Comparison of ENCODE assay signal across 10 mouse cellular contexts in genomic region chr2:144268446-144269305, GRCm38 (mm10). TPM values are rescaled to one million over a fixed set of nuclear protein-coding genes. Genes with fewer than 3 reads are reported as not detected.
A peak's percentile ranks its signal among the peaks of the same experiment; 100 is the strongest.
DNase-seq lines count a peak whose midpoint lies in the region; ATAC-seq and TF ChIP-seq lines count a peak whose summit lies in the region.
"Had no signal": no experiment of that assay in that cellular context is flagged by ENCODE, and none has a peak within 500 bp of the region (broad histone marks: within the 10 kb centered on the region; RNA-seq: fewer than 3 reads in every experiment).

No protein-coding gene starts in this region.

- no peak for TF ChIP-seq RAD21 in CH12.LX (IDR thresholded peaks at IDR 0.05; ENCODE audit: low read depth, low read length)

- DNase-seq in heart, embryonic 10.5 days (ENCODE audit: low spot score): no peak
- no peak for DNase-seq in heart, postnatal 25 days (ENCODE audit: low spot score)
- DNase-seq in CH12.LX (ENCODE audit: extremely low read depth): no peak
- no peak for DNase-seq in hindbrain, embryonic 10.5 days (ENCODE audit: low spot score)
- DNase-seq in liver, postnatal 0 days: no peak
- no peak for DNase-seq in urinary bladder, postnatal 36 days (ENCODE audit: low spot score in 2 of 2)
- no peak for DNase-seq in left cerebral cortex, adult 11 months (ENCODE audit: low spot score)
- DNase-seq: cerebellum, adult 18-20 months; layer of hippocampus, adult 9-11 months had no signal

- H3K36me3 ChIP-seq in heart, embryonic 10.5 days: peaks cover 30% of the 10 kb centered on the region
- peaks cover 11 to 47% of the 10 kb centered on the region in 2 experiments for H3K36me3 ChIP-seq in CH12.LX (replicated peaks in 1 of 2; ENCODE audit: control insufficient read depth in 1 of 2, insufficient read depth in 1 of 2, low read length in 1 of 2)
- peaks cover 39% of the 10 kb centered on the region for H3K36me3 ChIP-seq in hindbrain, embryonic 10.5 days
- H3K36me3 ChIP-seq in liver, postnatal 0 days (replicated peaks; ENCODE audit: insufficient read depth, low read length): peaks cover 17% of the 10 kb centered on the region

- H3K79me2 ChIP-seq in CH12.LX (replicated peaks; ENCODE audit: control insufficient read depth, extremely low read depth, insufficient read depth, poor library complexity, severe bottlenecking): peaks cover 89% of the 10 kb centered on the region

- intact Hi-C loops in heart, postnatal 25 days (cut with DNase I): no loop called here

- TF ChIP-seq POLR2A in CH12.LX (IDR thresholded peaks at IDR 0.05; ENCODE audit: low read depth, low read length): no peak

- dilution Hi-C loops in CH12.LX (cut with MboI; ENCODE audit: extremely low pct_ligation_motif_present, extremely low pct_unique_long_range_greater_than_20kb, low sequenced_read_pairs): no loop called here

- H3K4me1 ChIP-seq in heart, embryonic 10.5 days: peaks cover 26% of the 10 kb centered on the region
- peaks cover 5 to 28% of the 10 kb centered on the region in 2 experiments for H3K4me1 ChIP-seq in CH12.LX (ENCODE audit: control insufficient read depth in 1 of 2, insufficient read depth in 2 of 2)
- peaks cover 39% of the 10 kb centered on the region for H3K4me1 ChIP-seq in hindbrain, embryonic 10.5 days (replicated peaks)
- H3K4me1 ChIP-seq in liver, postnatal 0 days (ENCODE audit: insufficient read depth): peaks cover 47% of the 10 kb centered on the region

- H3K27ac ChIP-seq in heart, embryonic 10.5 days: peak overlapping the region; percentile 99
- no peak overlapping the region for H3K27ac ChIP-seq in CH12.LX (ENCODE audit: insufficient read depth, low read depth)
- H3K27ac ChIP-seq in hindbrain, embryonic 10.5 days: peak overlapping the region; percentile 98; the same call in 1 of the 2 replicates
- H3K27ac ChIP-seq in liver, postnatal 0 days (ENCODE audit: low read depth): peak overlapping the region; percentile 98

- no peak for ATAC-seq in liver, postnatal 0 days
- ATAC-seq in inflammation-experienced regulatory T-cells, adult 6 months: no peak

- TF ChIP-seq EP300 in CH12.LX (IDR thresholded peaks at IDR 0.05; ENCODE audit: low read length): no peak
- TF ChIP-seq EP300 in liver, postnatal 0 days (IDR thresholded peaks at IDR 0.05; ENCODE audit: low read depth): no peak

- H3K4me3 ChIP-seq in heart, embryonic 10.5 days: peak overlapping the region; percentile 93
- H3K4me3 ChIP-seq in CH12.LX (replicated peaks in 1 of 3; ENCODE audit: low read depth in 2 of 3, low read length in 2 of 3, poor library complexity in 1 of 3): peak overlapping the region; percentile 78 to 89 (median 83)
- H3K4me3 ChIP-seq in hindbrain, embryonic 10.5 days: peak overlapping the region; percentile 92
- H3K4me3 ChIP-seq in liver, postnatal 0 days (ENCODE audit: low read depth, low read length): peak overlapping the region; percentile 89

- 9% methylated on average over 6 of the region's 6 CpGs for WGBS in heart, embryonic 10.5 days
- whole genome bisulfite sequencing in hindbrain, embryonic 10.5 days: 8% methylated on average over 6 of the region's 6 CpGs
- 4% methylated on average over 6 of the region's 6 CpGs for WGBS in liver, postnatal 0 days (ENCODE audit: insufficient replicate concordance)

- no peaks in the 10 kb centered on the region for H3K9me3 ChIP-seq in heart, embryonic 10.5 days
- no peaks in the 10 kb centered on the region for H3K9me3 ChIP-seq in CH12.LX (replicated peaks; ENCODE audit: low read length)
- H3K9me3 ChIP-seq in hindbrain, embryonic 10.5 days: no peaks in the 10 kb centered on the region
- H3K9me3 ChIP-seq in liver, postnatal 0 days (ENCODE audit: low read length): no peaks in the 10 kb centered on the region

- no peak for TF ChIP-seq CTCF in CH12.LX (conservative IDR thresholded peaks at IDR 0.05 in 1 of 2, IDR thresholded peaks at IDR 0.05 in 1 of 2; ENCODE audit: low read depth in 2 of 2, low read length in 2 of 2)
- TF ChIP-seq CTCF in liver, postnatal 0 days (IDR thresholded peaks at IDR 0.05; ENCODE audit: low read depth): no peak

- in situ Hi-C loops in CH12.LX (cut with MboI; ENCODE audit: low pct_ligation_motif_present, low pct_unique_long_range_greater_than_20kb, low sequenced_read_pairs): no loop called here

- no peaks in the 10 kb centered on the region for H3K27me3 ChIP-seq in heart, embryonic 10.5 days (ENCODE audit: insufficient read depth, poor library complexity, severe bottlenecking)
- no peaks in the 10 kb centered on the region for H3K27me3 ChIP-seq in CH12.LX (replicated peaks)
- no peaks in the 10 kb centered on the region for H3K27me3 ChIP-seq in hindbrain, embryonic 10.5 days (ENCODE audit: insufficient read depth, poor library complexity, severe bottlenecking)
- no peaks in the 10 kb centered on the region for H3K27me3 ChIP-seq in liver, postnatal 0 days (ENCODE audit: insufficient read depth, low read length)

- peak overlapping the region; percentile 97 for H3K9ac ChIP-seq in CH12.LX (ENCODE audit: insufficient read depth, low read depth)
- H3K9ac ChIP-seq in liver, postnatal 0 days (replicated peaks): peak overlapping the region; percentile 95

- H3K4me2 ChIP-seq in CH12.LX (ENCODE audit: insufficient read depth, low read depth, poor library complexity, severe bottlenecking): peak overlapping the region; percentile 95
- H3K4me2 ChIP-seq in liver, postnatal 0 days (ENCODE audit: low read depth, low read length): peak overlapping the region; percentile 89

TF ChIP-seq in CH12.LX, 34 proteins besides CTCF, POLR2A, EP300 and RAD21:
- peak; percentile 80; the same call in 1 of the 2 replicates for TF ChIP-seq POLR2AphosphoS2 (IDR thresholded peaks at IDR 0.05; ENCODE audit: low read depth, low read length)
- TF ChIP-seq ZMIZ1 (IDR thresholded peaks at IDR 0.05; ENCODE audit: low read depth, low read length): peak; percentile 17; the same call in 1 of the 2 replicates
- no peak for TF ChIP-seq ETS1 (conservative IDR thresholded peaks at IDR 0.05; ENCODE audit: low read depth, low read length)
- TF ChIP-seq CHD1 (IDR thresholded peaks at IDR 0.05; ENCODE audit: low read depth, low read length): peak; percentile 93
- TF ChIP-seq SIN3A (IDR thresholded peaks at IDR 0.05; ENCODE audit: low read length): peak; percentile 69
- TF ChIP-seq MXI1 (IDR thresholded peaks at IDR 0.05; ENCODE audit: low read depth, low read length): 0 out of 2 replicates have a peak, but pooled peaks have one; percentile 37
TF ChIP-seq in CH12.LX: peak in this region for 5.

RNA-seq across cellular contexts. Expression of gene Mgme1, which starts 1.8 kb away (rescaled TPM):
- polyA plus RNA-seq in heart, embryonic 10.5 days (2016; fragmentation: Nextera tagmentation; extraction: Ambion mirVana): 24.7 TPM in 2 replicates
- 10 to 100 TPM; 12.3 to 12.4 TPM for total RNA-seq in heart, postnatal 25 days (2021)
- total RNA-seq in CH12.LX (2012; rRNA removed): 10.6 and 13.0 TPM in 2 replicates
- 20.7 and 21.9 TPM in 2 replicates for total RNA-seq in CH12.LX (2014; rRNA removed)
- 19.7 and 20.2 TPM in 2 replicates for polyA plus RNA-seq in CH12.LX (2012; ENCODE audit: insufficient read length, low read depth)
- 18.5 and 25.0 TPM in 2 replicates for polyA plus RNA-seq in hindbrain, embryonic 10.5 days (2016; fragmentation: Nextera tagmentation; extraction: Ambion mirVana)
- 4.4 and 5.4 TPM in 2 replicates for polyA plus RNA-seq in liver, postnatal 0 days (2015; fragmentation: Nextera tagmentation; extraction: Ambion mirVana)
- polyA plus RNA-seq in inflammation-experienced regulatory T-cells, adult 6 months (2017; shearing (Covaris generic)): 10 to 100 TPM in 2 of 3 experiments, 1 to 10 TPM in 1; 8.9 to 13.5 (median 10.4) TPM

RNA-seq across cellular contexts. Expression of gene Snx5, which starts 2.0 kb away (rescaled TPM):
- polyA plus RNA-seq in heart, embryonic 10.5 days (2016; fragmentation: Nextera tagmentation; extraction: Ambion mirVana): 119 and 128 TPM in 2 replicates
- 10 to 100 TPM; 47.7 to 48.8 TPM for total RNA-seq in heart, postnatal 25 days (2021)
- 380 and 456 TPM in 2 replicates for total RNA-seq in CH12.LX (2012; rRNA removed)
- total RNA-seq in CH12.LX (2014; rRNA removed): 1,220 and 1,259 TPM in 2 replicates
- 652 and 666 TPM in 2 replicates for polyA plus RNA-seq in CH12.LX (2012; ENCODE audit: insufficient read length, low read depth)
- polyA plus RNA-seq in hindbrain, embryonic 10.5 days (2016; fragmentation: Nextera tagmentation; extraction: Ambion mirVana): 91.8 and 110 TPM in 2 replicates
- polyA plus RNA-seq in liver, postnatal 0 days (2015; fragmentation: Nextera tagmentation; extraction: Ambion mirVana): 47.9 and 49.2 TPM in 2 replicates
- 100 to 1,000 TPM in 2 of 3 experiments, 10 to 100 TPM in 1; 62.1 to 121 (median 102) TPM for polyA plus RNA-seq in inflammation-experienced regulatory T-cells, adult 6 months (2017; shearing (Covaris generic))
